Mouse (Mus musculus): ENCODE measurements around the gene Dppa3.

DNA sequence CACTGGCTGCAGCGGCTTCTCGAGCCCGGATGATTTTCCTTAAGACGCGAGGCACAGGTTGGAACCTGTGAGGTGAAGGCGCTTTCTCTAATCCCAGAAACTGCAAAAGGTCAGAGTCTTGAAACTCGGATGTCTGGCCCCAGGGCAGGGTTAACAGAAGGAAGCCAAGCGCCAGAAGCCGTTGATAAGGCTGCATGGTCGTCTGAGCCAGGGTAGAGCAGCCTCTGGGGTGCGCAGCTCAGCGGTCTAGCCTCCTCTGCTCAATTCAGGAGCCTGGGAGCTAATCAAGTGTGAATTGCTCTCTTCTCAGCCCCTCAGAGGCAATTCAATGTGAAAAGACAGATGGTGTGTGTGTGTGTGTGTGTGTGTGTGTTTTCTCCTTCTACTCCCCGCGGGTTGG, 16.4 kb upstream of the Dppa3 start, which contains the start of gene Gdf3:
- TF ChIP-seq CTCF (IDR thresholded peaks at IDR 0.05; ENCODE audit: control insufficient read depth, insufficient read depth, low read length): no peak
- no peak for TF ChIP-seq POLR2A (IDR thresholded peaks at IDR 0.05; ENCODE audit: borderline replicate concordance, control insufficient read depth, low read depth, low read length)

Data from bone marrow, adult 2 months (tissue).